Mouse (Mus musculus) stomach, embryonic 15.5 days (tissue): ENCODE measurements around the gene Sdk2. TPM values are rescaled to one million over a fixed set of nuclear protein-coding genes. Genes with fewer than 3 reads are reported as not detected.

Experiments
- ATAC-seq: fragments of 200-750 bp; cut with Nextera tagmentation; 2 replicates; pipeline ENCODE4 v1.8.0; 2017; ENCODE audit warnings: low read depth, moderate number of reproducible peaks, moderate TSS enrichment; ENCODE audit not compliant: insufficient read depth, low FRiP score
- H3K27ac ChIP-seq: fragments of 300-500 bp; sonication (generic); 2 replicates; pipeline ENCODE4 v1.5.1; 2015; ENCODE audit warnings: mild to moderate bottlenecking, inconsistent platforms
- H3K27me3 ChIP-seq: fragments of 300-500 bp; sonication (generic); replicated peaks from 2 replicates; pipeline ENCODE4 v1.6.1; 2015; ENCODE audit warnings: inconsistent platforms
- H3K36me3 ChIP-seq: fragments of 300-500 bp; sonication (generic); 2 replicates; pipeline ENCODE4 v1.6.1; 2015; ENCODE audit warnings: inconsistent platforms
- H3K4me1 ChIP-seq: fragments of 300-500 bp; sonication (generic); 2 replicates; pipeline ENCODE4 v1.6.1; 2015; ENCODE audit warnings: inconsistent platforms
- H3K4me2 ChIP-seq: fragments of 300-500 bp; sonication (generic); 2 replicates; pipeline ENCODE4 v1.6.1; 2015; ENCODE audit warnings: mild to moderate bottlenecking, inconsistent platforms
- H3K4me3 ChIP-seq: fragments of 300-500 bp; sonication (generic); replicated peaks from 2 replicates; pipeline ENCODE4 v1.5.1; 2015; ENCODE audit warnings: inconsistent platforms
- H3K9ac ChIP-seq: fragments of 300-500 bp; sonication (generic); 2 replicates; pipeline ENCODE4 v1.6.1; 2015; ENCODE audit warnings: inconsistent platforms
- H3K9me3 ChIP-seq: fragments of 300-500 bp; sonication (generic); 2 replicates; pipeline ENCODE4 v1.6.1; 2016; ENCODE audit warnings: inconsistent platforms
- WGBS: fragments of 180-500 bp; shearing (Covaris S2); methylation state at CpG from one replicate; pipeline ENCODE4 v1.1.7; 2015; 5-methylcytosine and 5-hydroxymethylcytosine counted together
- polyA plus RNA-seq: library from polyadenylated mRNA; unstranded; fragments of >200 nt; fragmentation: Nextera tagmentation; extraction: Ambion mirVana; gene quantifications from 2 replicates; pipeline ENCODE4 v1.2.1, GENCODE M21; 2015

Gene Sdk2
- polyA plus RNA-seq, 1 experiment from 2014 or later, result 3.0 TPM

GRCm38 (mm10) chr11:113768356-113768755 is 298.5 kb downstream of the Sdk2 start:
- WGBS, result 71% methylated on average over 3 of the region's 3 CpGs
- Histone ChIP-seq H3K9me3 (no peaks in the 10 kb centered on the region), H3K4me1 (peaks cover 24% of the 10 kb centered on the region), H3K9ac (no peak overlapping the region), H3K4me3 (no peak overlapping the region), H3K27ac (no peak overlapping the region), H3K27me3 (no peaks in the 10 kb centered on the region), H3K4me2 (no peak overlapping the region), H3K36me3 (no peaks in the 10 kb centered on the region)
- no peak for ATAC-seq

- Histone ChIP-seq H3K4me2 (no peak overlapping the region), H3K27ac (peak overlapping the region; percentile 33; the same call in 1 of the 2 replicates), H3K4me1 (peaks cover 27% of the 10 kb centered on the region), H3K9me3 (no peaks in the 10 kb centered on the region), H3K9ac (no peak overlapping the region), H3K27me3 (no peaks in the 10 kb centered on the region), H3K4me3 (no peak overlapping the region), H3K36me3 (no peaks in the 10 kb centered on the region)
- ATAC-seq, result no peak
- 58% methylated on average over 8 of the region's 8 CpGs for WGBS
Measured at GRCm38 (mm10) chr11:113767285-113767684, 299.6 kb downstream of the Sdk2 start.

GRCm38 (mm10) chr11:113766284-113766985 is 300.4 kb downstream of the Sdk2 start:
- Histone ChIP-seq H3K9ac (no peak overlapping the region), H3K9me3 (no peaks in the 10 kb centered on the region), H3K4me2 (no peak overlapping the region), H3K27ac (peak overlapping the region; percentile 49), H3K27me3 (no peaks in the 10 kb centered on the region), H3K4me1 (peaks cover 27% of the 10 kb centered on the region), H3K36me3 (no peaks in the 10 kb centered on the region), H3K4me3 (no peak overlapping the region)
- 33% methylated on average over 10 of the region's 10 CpGs for WGBS
- no peak for ATAC-seq

DNA sequence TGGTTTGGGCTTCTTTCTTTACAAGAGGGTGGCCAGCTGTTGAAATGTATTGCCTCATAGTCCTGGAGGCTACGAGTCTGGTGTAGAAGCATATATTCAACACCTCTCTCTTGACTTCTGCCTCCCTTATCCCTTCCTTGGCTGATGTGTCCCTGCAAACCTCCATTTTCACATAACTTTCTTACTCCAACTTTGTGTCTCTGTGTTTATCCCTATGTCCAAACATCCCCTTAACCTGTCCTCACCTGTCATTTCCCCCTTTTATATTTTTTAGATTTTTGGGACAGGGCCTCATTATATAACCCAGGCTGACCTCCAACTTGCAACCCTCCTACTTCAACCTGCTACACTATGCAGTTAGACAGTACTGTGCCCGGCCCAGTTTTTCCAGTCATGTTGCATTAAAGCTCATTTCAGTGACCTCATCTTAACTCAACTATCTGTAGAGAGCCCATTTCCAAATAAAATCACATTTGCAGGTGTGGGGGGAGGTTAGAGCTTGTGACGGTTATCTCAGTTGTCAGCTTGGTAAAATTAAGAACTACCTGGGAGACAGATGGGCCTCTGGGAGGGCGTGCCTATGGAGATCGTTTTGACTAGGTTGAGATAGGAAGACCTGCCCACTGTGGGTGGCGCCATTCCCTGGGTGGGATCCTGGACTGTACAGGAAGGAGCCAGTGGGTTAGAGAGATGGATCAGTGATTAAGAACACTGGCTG is 302.6 kb downstream of the Sdk2 start:
- Histone ChIP-seq H3K4me1 (peaks cover 27% of the 10 kb centered on the region), H3K4me3 (no peak overlapping the region), H3K27ac (no peak overlapping the region), H3K9ac (no peak overlapping the region), H3K9me3 (no peaks in the 10 kb centered on the region), H3K36me3 (no peaks in the 10 kb centered on the region), H3K4me2 (no peak overlapping the region), H3K27me3 (no peaks in the 10 kb centered on the region)
- ATAC-seq, result no peak
- 70% methylated on average over 6 of the region's 6 CpGs for WGBS

GRCm38 (mm10) chr11:113763449-113763848 is 303.4 kb downstream of the Sdk2 start:
- H3K27me3 ChIP-seq, result no peaks in the 10 kb centered on the region
- no peaks in the 10 kb centered on the region for H3K36me3 ChIP-seq
- H3K9me3 ChIP-seq, result no peaks in the 10 kb centered on the region
- 21% methylated on average over 5 of the region's 5 CpGs for WGBS
- peak overlapping the region; percentile 21; the same call in 1 of the 2 replicates for H3K4me2 ChIP-seq
- H3K4me1 ChIP-seq, result peaks cover 27% of the 10 kb centered on the region
- no peak for ATAC-seq
- no peak overlapping the region for H3K4me3 ChIP-seq
- no peak overlapping the region for H3K9ac ChIP-seq
- H3K27ac ChIP-seq, result no peak overlapping the region

DNA sequence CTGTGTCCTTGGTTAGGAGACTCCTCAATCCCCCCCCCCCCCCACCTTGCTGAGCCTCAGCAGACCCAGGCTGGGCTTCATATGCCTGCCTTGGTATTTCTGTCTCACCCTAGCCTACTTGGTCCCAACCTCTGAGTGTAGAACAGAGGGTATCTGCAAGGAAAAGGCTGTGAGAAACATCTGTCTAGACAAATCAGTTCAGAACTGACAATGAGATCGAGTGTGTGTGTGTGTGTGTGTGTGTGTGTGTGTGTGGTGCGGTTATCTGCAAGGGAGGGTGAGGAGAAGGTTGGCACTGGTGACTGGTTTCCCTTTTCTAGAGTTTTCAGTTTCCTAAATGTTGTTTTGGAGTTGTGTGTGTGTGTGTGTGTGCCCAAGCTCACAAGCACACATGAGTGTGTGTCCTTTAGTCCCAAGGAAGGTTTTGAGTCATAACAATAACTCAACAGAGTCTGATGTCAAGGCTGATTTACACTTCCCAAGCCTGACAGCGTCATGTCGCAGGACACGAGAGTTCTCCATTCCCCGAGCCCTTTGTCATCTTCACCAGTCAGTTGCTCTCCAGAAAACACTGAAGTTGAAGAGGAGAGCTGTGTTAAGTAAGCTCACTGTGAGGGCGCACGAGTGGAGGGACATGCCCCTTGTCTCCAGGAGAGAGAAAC is 304.6 kb downstream of the Sdk2 start:
- no peak for ATAC-seq
- Histone ChIP-seq H3K27me3 (no peaks in the 10 kb centered on the region), H3K4me3 (no peak overlapping the region), H3K9me3 (no peaks in the 10 kb centered on the region), H3K36me3 (no peaks in the 10 kb centered on the region), H3K27ac (no peak overlapping the region), H3K9ac (no peak overlapping the region), H3K4me2 (no peak overlapping the region), H3K4me1 (peaks cover 20% of the 10 kb centered on the region)
- 75% methylated on average over 8 of the region's 8 CpGs for WGBS

DNA sequence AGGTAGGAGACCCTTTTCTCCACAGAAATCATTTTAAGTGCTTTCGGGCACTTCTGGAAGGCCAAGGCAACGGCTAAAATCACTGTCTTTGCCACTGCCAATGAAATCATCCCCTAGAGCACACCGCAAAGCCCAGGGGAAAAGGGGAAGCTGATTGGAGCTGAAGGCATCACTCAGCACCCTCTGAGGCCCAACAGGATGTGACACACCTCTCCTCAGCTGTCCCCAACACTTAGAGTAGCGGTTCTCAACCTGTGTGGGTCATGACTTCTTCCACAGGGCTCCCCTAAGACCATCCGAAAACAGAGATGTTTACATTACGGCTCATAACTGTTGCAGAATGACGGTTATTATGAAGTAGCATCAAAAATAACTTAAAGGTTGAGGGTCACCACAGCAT is 305.2 kb downstream of the Sdk2 start:
- Histone ChIP-seq H3K36me3 (no peaks in the 10 kb centered on the region), H3K9me3 (no peaks in the 10 kb centered on the region), H3K27me3 (no peaks in the 10 kb centered on the region), H3K4me3 (no peak overlapping the region), H3K4me1 (peaks cover 14% of the 10 kb centered on the region), H3K27ac (no peak overlapping the region), H3K9ac (no peak overlapping the region), H3K4me2 (no peak overlapping the region)
- no peak for ATAC-seq
- WGBS, result 82% methylated on average over 7 of the region's 7 CpGs

DNA sequence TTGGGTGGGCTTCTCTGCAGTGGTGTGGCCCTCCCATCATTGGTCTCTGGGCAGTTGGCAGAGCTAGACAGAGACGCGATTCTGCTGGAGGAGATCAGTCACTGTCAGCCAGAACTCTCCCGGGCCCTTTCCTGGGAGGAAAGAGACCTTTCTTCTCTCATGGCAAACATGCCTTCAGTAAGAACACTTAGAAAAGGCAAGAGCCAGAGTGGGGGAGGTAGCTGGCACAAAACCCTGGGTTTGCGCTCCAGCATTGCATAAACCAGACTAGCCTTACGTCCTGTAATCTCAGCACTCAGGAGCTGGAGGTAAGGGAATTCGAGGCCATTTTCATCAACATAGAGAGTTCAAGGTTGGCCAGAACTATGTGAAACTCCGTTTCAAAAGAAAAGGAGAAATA is 306.4 kb downstream of the Sdk2 start:
- no peak for ATAC-seq
- 50% methylated on average over 7 of the region's 7 CpGs for WGBS
- Histone ChIP-seq H3K27me3 (no peaks in the 10 kb centered on the region), H3K9me3 (no peaks in the 10 kb centered on the region), H3K27ac (no peak overlapping the region), H3K4me3 (no peak overlapping the region), H3K36me3 (no peaks in the 10 kb centered on the region), H3K4me1 (peaks cover 8% of the 10 kb centered on the region; the same call in 1 of the 2 replicates), H3K4me2 (no peak overlapping the region), H3K9ac (no peak overlapping the region)

GRCm38 (mm10) chr11:113758851-113759250 is 308.0 kb downstream of the Sdk2 start:
- H3K36me3 ChIP-seq, result no peaks in the 10 kb centered on the region
- H3K9ac ChIP-seq, result no peak overlapping the region
- no peaks in the 10 kb centered on the region for H3K9me3 ChIP-seq
- no peak overlapping the region for H3K27ac ChIP-seq
- H3K4me2 ChIP-seq, result no peak overlapping the region
- 91% methylated on average over 5 of the region's 5 CpGs for WGBS
- peaks cover 7% of the 10 kb centered on the region; the same call in 1 of the 2 replicates for H3K4me1 ChIP-seq
- no peak overlapping the region for H3K4me3 ChIP-seq
- ATAC-seq, result no peak
- H3K27me3 ChIP-seq, result no peaks in the 10 kb centered on the region

- no peak overlapping the region for H3K4me2 ChIP-seq
- H3K27me3 ChIP-seq, result no peaks in the 10 kb centered on the region
- no peaks in the 10 kb centered on the region for H3K36me3 ChIP-seq
- no peak for ATAC-seq
- H3K4me1 ChIP-seq, result peaks cover 9% of the 10 kb centered on the region
- no peak overlapping the region for H3K4me3 ChIP-seq
- 0 out of 2 replicates have a peak overlapping the region, but pooled peaks have one; percentile 26 for H3K27ac ChIP-seq
- 88% methylated on average over 12 of the region's 12 CpGs for WGBS
- H3K9ac ChIP-seq, result no peak overlapping the region
- no peaks in the 10 kb centered on the region for H3K9me3 ChIP-seq
Measured at GRCm38 (mm10) chr11:113756578-113756977, 310.3 kb downstream of the Sdk2 start.

- H3K27me3 ChIP-seq, result no peaks in the 10 kb centered on the region
- no peak overlapping the region for H3K4me2 ChIP-seq
- 68% methylated on average over 14 of the region's 14 CpGs for WGBS
- H3K4me3 ChIP-seq, result no peak overlapping the region
- H3K9me3 ChIP-seq, result no peaks in the 10 kb centered on the region
- ATAC-seq, result no peak
- H3K4me1 ChIP-seq, result peaks cover 9% of the 10 kb centered on the region
- no peaks in the 10 kb centered on the region for H3K36me3 ChIP-seq
- no peak overlapping the region for H3K9ac ChIP-seq
- H3K27ac ChIP-seq, result peak overlapping the region; percentile 78
Measured at GRCm38 (mm10) chr11:113755878-113756277, 311.0 kb downstream of the Sdk2 start.

GRCm38 (mm10) chr11:113754845-113755244 is 312.0 kb downstream of the Sdk2 start:
- no peak overlapping the region for H3K4me2 ChIP-seq
- H3K4me3 ChIP-seq, result no peak overlapping the region
- H3K27me3 ChIP-seq, result no peaks in the 10 kb centered on the region
- H3K9ac ChIP-seq, result no peak overlapping the region
- WGBS, result 58% methylated on average over 9 of the region's 9 CpGs
- no peaks in the 10 kb centered on the region for H3K36me3 ChIP-seq
- H3K9me3 ChIP-seq, result no peaks in the 10 kb centered on the region
- ATAC-seq, result no peak
- H3K4me1 ChIP-seq, result peaks cover 9% of the 10 kb centered on the region
- H3K27ac ChIP-seq, result peak overlapping the region; percentile 78
